In the genomic region with DNA sequence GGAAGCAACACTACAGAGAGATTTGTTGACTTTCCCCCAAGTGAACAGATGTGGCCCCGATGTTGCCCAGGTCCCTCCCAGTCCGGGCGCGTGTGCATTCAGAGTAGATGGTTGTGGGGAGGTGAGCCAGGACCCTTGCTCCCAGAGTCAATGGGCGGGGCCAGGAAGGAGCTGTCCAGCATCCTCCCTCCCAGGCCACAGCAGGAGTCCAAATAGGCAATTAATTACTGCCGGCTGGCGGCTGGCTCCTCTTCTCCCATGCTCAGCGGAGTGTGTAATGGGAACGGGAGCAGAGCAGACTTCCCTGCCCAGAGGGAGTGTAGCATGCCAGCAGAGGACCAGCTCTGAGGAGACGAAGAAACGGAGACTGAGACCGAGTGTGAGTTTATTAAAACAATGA, we compare ENCODE assay signal across 10 mouse cellular contexts. TPM values are rescaled to one million over a fixed set of nuclear protein-coding genes. Genes with fewer than 3 reads are reported as not detected.
DNase-seq lines count a peak whose midpoint lies in the region; ATAC-seq and TF ChIP-seq lines count a peak whose summit lies in the region.
"Had no signal": no experiment of that assay in that cellular context is flagged by ENCODE, and none has a peak within 500 bp of the region (broad histone marks: within the 10 kb centered on the region; RNA-seq: fewer than 3 reads in every experiment).

No protein-coding gene starts in this region.

- H3K36me3 ChIP-seq in lung, postnatal 0 days (ENCODE audit: insufficient read depth, low read length) = no peaks in the 10 kb centered on the region
- no peaks in the 10 kb centered on the region for H3K36me3 ChIP-seq in limb, embryonic 10.5 days
- H3K36me3 ChIP-seq in stomach, embryonic 16.5 days (ENCODE audit: control insufficient read depth, insufficient read depth, low read length) = no peaks in the 10 kb centered on the region
- H3K36me3 ChIP-seq: heart, embryonic 15.5 days had no signal

- no peak for TF ChIP-seq CTCF in lung, postnatal 0 days (IDR thresholded peaks at IDR 0.05)
- no peak for TF ChIP-seq CTCF in lung, adult 2 months (IDR thresholded peaks at IDR 0.05; ENCODE audit: insufficient read depth, low read length)

- no peak for ATAC-seq in lung, postnatal 0 days
- ATAC-seq in stomach, embryonic 16.5 days (ENCODE audit: insufficient read depth, low FRiP score) = peak; percentile 37; the same call in 1 of the 2 replicates

- no peak overlapping the region for H3K4me2 ChIP-seq in lung, postnatal 0 days (replicated peaks; ENCODE audit: low read depth, low read length)
- no peak overlapping the region for H3K4me2 ChIP-seq in stomach, embryonic 16.5 days (ENCODE audit: low read depth, low read length)
- H3K4me2 ChIP-seq: heart, embryonic 15.5 days had no signal

- no peak for TF ChIP-seq POLR2A in lung, adult 2 months (IDR thresholded peaks at IDR 0.05; ENCODE audit: borderline replicate concordance, extremely low read depth, low read depth, low read length)

- 1% methylated on average over 12 of the region's 12 CpGs for WGBS in lung, postnatal 0 days
- WGBS in lung, adult 2 months = 3% methylated on average over 12 of the region's 12 CpGs
- WGBS in limb, embryonic 10.5 days = 2% methylated on average over 12 of the region's 12 CpGs
- WGBS in stomach, embryonic 16.5 days = 2% methylated on average over 12 of the region's 12 CpGs

- H3K9ac ChIP-seq in lung, postnatal 0 days (replicated peaks; ENCODE audit: low read depth) = no peak overlapping the region
- H3K9ac ChIP-seq in stomach, embryonic 16.5 days (ENCODE audit: low read length) = no peak overlapping the region
- H3K9ac ChIP-seq: heart, embryonic 15.5 days had no signal

- no peak overlapping the region for H3K27ac ChIP-seq in lung, postnatal 0 days (ENCODE audit: low read length)
- no peak overlapping the region for H3K27ac ChIP-seq in limb, embryonic 10.5 days
- no peak overlapping the region for H3K27ac ChIP-seq in stomach, embryonic 16.5 days (ENCODE audit: low read length)
- H3K27ac ChIP-seq: heart, embryonic 15.5 days had no signal

- no peak overlapping the region for H3K4me3 ChIP-seq in lung, postnatal 0 days (ENCODE audit: low read depth, low read length)
- H3K4me3 ChIP-seq in lung, adult 2 months (replicated peaks; ENCODE audit: extremely low read depth, low read depth, low read length) = no peak overlapping the region
- no peak overlapping the region for H3K4me3 ChIP-seq in limb, embryonic 10.5 days
- H3K4me3 ChIP-seq in stomach, embryonic 16.5 days (replicated peaks; ENCODE audit: low read length) = no peak overlapping the region
- H3K4me3 ChIP-seq: heart, embryonic 15.5 days; megakaryocyte, embryonic 14.5 days had no signal

- H3K4me1 ChIP-seq in lung, postnatal 0 days (ENCODE audit: insufficient read depth, low read depth, low read length) = no peaks in the 10 kb centered on the region
- H3K4me1 ChIP-seq in lung, adult 2 months (ENCODE audit: control insufficient read depth, insufficient read depth, low read length) = no peaks in the 10 kb centered on the region
- peaks cover 14% of the 10 kb centered on the region for H3K4me1 ChIP-seq in limb, embryonic 10.5 days
- H3K4me1 ChIP-seq in stomach, embryonic 16.5 days (ENCODE audit: control insufficient read depth, insufficient read depth, low read length) = no peaks in the 10 kb centered on the region
- H3K4me1 ChIP-seq: heart, embryonic 15.5 days had no signal

- TF ChIP-seq EP300 in lung, postnatal 0 days (IDR thresholded peaks at IDR 0.05) = no peak

- peak; percentile 8 for DNase-seq in lung, postnatal 0 days (ENCODE audit: low spot score)
- no peak for DNase-seq in lung, adult 2 months
- DNase-seq in cerebellum, adult 8-10 months = peak; percentile 29
- peak; percentile 61 for DNase-seq in forelimb bud, embryonic 11.5 days (ENCODE audit: low read depth, low spot score)
- peak; percentile 80 for DNase-seq in limb, embryonic 10.5 days (ENCODE audit: low spot score)
- DNase-seq in layer of hippocampus, adult 11-12 months (ENCODE audit: low spot score) = no peak
- no peak for DNase-seq in spleen, postnatal 10 days (ENCODE audit: low spot score in 2 of 2)

- H3K9me3 ChIP-seq in lung, postnatal 0 days (ENCODE audit: low read length) = no peaks in the 10 kb centered on the region
- H3K9me3 ChIP-seq in limb, embryonic 10.5 days (replicated peaks) = no peaks in the 10 kb centered on the region
- H3K9me3 ChIP-seq in stomach, embryonic 16.5 days (replicated peaks; ENCODE audit: control insufficient read depth, low read length) = no peaks in the 10 kb centered on the region
- H3K9me3 ChIP-seq: heart, embryonic 15.5 days; megakaryocyte, embryonic 14.5 days had no signal

- no peaks in the 10 kb centered on the region for H3K27me3 ChIP-seq in lung, postnatal 0 days (replicated peaks; ENCODE audit: insufficient read depth, low read length)
- peaks cover 45% of the 10 kb centered on the region for H3K27me3 ChIP-seq in limb, embryonic 10.5 days (ENCODE audit: low read depth, poor library complexity, severe bottlenecking)
- H3K27me3 ChIP-seq in stomach, embryonic 16.5 days (ENCODE audit: control insufficient read depth, insufficient read depth, low read length) = no peaks in the 10 kb centered on the region

RNA-seq across cellular contexts. Expression of a gene that starts 15.5 kb away (rescaled TPM):
- polyA plus RNA-seq in lung, postnatal 0 days (2015; fragmentation: Nextera tagmentation; extraction: Ambion mirVana) = not detected in 2 replicates
- polyA plus RNA-seq in lung, adult 2 months (2012; rRNA removed) = not detected in 2 replicates
- polyA plus RNA-seq in limb, embryonic 10.5 days (2016; fragmentation: Nextera tagmentation; extraction: Ambion mirVana) = not detected in 2 replicates
- not detected in 2 replicates for polyA plus RNA-seq in stomach, embryonic 16.5 days (2015; fragmentation: Nextera tagmentation; extraction: Ambion mirVana)
- polyA plus RNA-seq: heart, embryonic 15.5 days had no signal

RNA-seq across cellular contexts. Expression of a gene that starts 29.6 kb away (rescaled TPM):
- 6.4 and 6.6 TPM in 2 replicates for polyA plus RNA-seq in lung, postnatal 0 days (2015; fragmentation: Nextera tagmentation; extraction: Ambion mirVana)
- polyA plus RNA-seq in lung, adult 2 months (2012; rRNA removed) = 8.1 and 9.0 TPM in 2 replicates
- polyA plus RNA-seq in limb, embryonic 10.5 days (2016; fragmentation: Nextera tagmentation; extraction: Ambion mirVana) = 13.8 and 16.2 TPM in 2 replicates
- polyA plus RNA-seq in stomach, embryonic 16.5 days (2015; fragmentation: Nextera tagmentation; extraction: Ambion mirVana) = 2.7 and 3.1 TPM in 2 replicates

Comparison
In these comparisons a context has a peak if more than half of its experiments do, and no peak if none do; other contexts are left out.
1. DNase-seq: peak in lung, postnatal 0 days (single experiment), cerebellum, adult 8-10 months (single experiment), forelimb bud, embryonic 11.5 days (single experiment) and limb, embryonic 10.5 days (single experiment); none in lung, adult 2 months (single experiment), layer of hippocampus, adult 11-12 months (single experiment) and spleen, postnatal 10 days (0 of 2).